Mouse (Mus musculus) skeletal muscle tissue, adult 2 months (tissue): ENCODE results near the gene Olfr1269.

Experiments used
- DNase-seq: peaks from one replicate; pipeline ENCODE4 v3.0.0-alpha.2; 2012; ENCODE audit warnings: low read depth, low spot score

Olfr1269 gene

DNA sequence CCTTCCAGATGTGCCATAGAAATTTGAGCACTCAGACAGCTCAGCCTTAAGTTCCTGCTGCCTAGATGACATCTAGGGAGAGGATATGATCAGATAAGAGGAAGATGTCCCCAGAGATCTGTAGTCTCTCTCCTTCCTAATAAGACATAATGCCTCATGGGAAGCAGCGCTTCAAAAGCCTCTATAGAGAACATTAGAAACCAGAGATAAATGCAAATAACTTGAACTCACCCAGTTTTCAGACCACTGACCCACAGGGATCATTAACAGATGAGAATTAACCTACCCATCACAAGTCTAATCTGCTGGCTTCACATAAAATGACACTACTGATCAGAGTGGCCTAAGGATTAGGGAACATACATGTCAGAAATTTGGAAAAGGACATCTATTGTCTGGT is at the start of gene Olfr1269:
Gene Olfr1269, minus strand, starts transcription at position 101 of the 400 bp plus-strand sequence.
- no peak for DNase-seq

DNA sequence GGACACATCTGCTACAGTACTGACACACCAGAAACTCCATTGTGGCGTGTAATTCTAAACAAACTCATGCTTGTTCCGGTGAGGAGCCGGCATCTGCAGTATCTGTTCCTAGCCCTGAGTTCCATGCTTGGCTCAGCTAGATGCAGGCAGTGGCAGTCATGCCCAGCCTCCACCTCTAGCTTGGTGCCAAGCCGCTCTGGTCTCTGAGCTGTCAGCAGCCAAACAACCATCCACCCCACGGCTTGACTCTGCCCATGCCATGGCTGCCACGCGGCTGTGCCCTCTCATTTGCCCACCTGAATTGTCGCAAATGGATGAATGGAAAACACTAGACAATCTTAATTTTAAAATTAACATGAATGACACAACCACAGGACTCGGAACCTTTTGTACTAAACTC is 32.7 kb upstream of the Olfr1269 start:
- DNase-seq = no peak

DNA sequence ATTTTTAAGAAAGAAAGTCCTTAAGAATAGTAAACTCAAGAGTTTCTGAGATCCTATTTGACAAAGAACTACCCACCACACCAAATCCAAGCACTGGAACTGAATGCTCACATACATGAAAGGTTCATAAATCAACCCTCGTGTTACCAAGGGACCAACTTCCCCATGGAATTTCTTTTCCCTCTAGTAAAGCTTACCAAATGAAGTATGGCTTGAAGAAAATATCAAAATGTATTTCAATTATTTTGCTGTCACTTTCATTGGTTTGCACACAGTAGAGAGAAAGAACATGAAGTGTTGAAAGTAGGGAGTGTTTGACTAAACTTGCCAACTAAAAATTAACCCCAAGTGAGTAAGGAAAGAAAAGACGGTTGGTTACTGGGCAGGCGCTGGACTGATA is 31.8 kb upstream of the Olfr1269 start, which contains the start of gene Olfr1270:
Gene Olfr1270, minus strand, starts transcription at position 101 of the 400 bp plus-strand sequence.
- DNase-seq = no peak

DNA sequence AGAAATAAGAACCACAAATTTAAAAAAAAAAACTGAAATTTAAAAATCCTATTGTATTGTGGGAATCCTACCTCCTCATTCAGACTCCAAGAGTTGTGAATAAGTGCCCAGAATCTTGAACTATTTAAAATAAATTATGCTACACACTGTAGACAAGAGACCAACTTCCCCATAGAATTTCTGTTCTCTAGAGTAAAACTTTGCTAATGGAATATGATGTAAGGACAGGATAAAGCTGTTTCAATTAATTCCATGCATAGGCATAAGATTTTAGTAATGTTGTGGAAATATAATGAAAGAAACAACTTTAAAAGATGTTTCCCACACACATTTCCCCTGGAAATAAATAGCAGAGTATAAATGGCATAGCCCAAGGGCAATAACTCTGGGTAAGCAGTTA is 21.0 kb upstream of the Olfr1269 start, which contains the start of gene Olfr32:
Gene Olfr32, minus strand, starts transcription at position 101 of the 400 bp plus-strand sequence.
- DNase-seq = no peak

DNA sequence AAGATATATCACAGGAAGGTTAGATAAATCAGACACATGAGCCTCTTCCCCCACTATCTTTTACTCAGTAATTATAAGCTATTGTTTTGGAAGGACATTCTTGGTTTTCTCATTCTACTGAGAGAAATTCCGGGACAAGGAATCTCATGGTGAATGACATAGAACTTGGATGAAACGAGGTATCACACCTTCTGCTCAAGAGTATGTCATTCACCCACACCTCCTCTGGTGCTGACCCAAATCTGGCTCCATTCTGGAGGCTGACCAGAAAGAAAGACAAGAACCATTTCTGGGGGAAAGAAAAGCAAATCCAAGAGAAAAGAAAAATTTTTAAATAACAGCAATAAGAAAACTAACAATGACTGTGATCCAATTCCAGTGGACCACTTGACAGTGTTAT is 51.1 kb downstream of the Olfr1269 start:
- no peak for DNase-seq
